Mouse (Mus musculus) thymus, postnatal 0 days (tissue): ENCODE data around the gene Srrm4. TPM values are rescaled to one million over a fixed set of nuclear protein-coding genes. Genes with fewer than 3 reads are reported as not detected.

ENCODE experiments used
- DNase-seq: peaks from one replicate; pipeline ENCODE4 v3.0.0-alpha.2; 2015; ENCODE audit warnings: low spot score
- polyA plus RNA-seq: library from polyadenylated mRNA; unstranded; fragments of >200 nt; fragmentation: Nextera tagmentation; extraction: Ambion mirVana; gene quantifications from 2 replicates; pipeline ENCODE4 v1.2.1, GENCODE M21; 2015

Srrm4 gene
- polyA plus RNA-seq, 1 experiment from 2014 or later = not detected

DNA sequence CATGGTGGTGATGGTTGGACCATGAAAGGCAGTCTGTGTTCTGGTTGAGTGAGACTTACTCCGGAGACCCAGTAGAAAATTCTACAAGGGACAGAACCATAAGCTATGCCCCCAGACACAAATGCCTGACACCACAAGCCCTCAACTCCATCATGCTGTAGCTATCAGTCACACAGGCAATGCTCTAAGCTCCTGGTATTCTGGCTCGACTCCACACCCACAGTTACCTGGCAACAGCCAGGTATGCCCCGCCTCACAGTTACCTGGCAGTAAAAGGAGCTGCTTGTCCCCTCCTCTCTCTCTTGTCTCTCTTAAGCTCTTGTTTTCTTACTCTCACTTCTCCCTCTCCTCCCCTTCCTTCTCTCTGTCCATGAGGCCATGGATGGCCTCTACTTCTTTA lies 98.9 kb downstream of the Srrm4 start:
- DNase-seq = no peak

DNA sequence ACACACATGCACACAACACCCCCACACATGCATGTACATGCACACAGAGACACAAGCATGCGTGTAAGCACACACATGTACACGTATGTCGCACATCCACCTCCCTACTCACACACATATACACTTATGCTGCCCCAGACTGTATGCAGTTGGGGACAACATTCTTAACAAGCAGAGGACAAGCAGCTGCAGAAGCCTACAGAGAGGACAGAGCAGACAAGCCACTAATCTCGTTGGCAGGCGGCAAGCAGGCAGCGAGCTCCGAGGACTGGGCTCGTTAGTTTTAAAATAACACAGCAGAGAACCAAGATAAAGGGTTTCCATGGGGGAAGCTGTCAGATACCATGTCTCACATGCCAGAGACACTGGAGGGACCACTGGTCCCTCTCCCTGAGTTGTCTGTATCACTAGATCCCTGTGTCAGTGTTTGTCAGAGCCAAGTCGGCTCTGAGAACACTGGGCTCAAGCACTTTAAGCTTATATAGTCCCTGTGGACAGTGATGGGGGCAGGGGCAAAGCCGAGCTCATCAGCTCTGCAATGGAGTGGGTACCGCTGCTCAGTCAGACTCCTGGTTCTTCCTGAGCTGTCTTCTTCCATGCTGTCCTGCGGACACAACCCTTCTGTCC lies 99.7 kb downstream of the Srrm4 start:
- no peak for DNase-seq

DNA sequence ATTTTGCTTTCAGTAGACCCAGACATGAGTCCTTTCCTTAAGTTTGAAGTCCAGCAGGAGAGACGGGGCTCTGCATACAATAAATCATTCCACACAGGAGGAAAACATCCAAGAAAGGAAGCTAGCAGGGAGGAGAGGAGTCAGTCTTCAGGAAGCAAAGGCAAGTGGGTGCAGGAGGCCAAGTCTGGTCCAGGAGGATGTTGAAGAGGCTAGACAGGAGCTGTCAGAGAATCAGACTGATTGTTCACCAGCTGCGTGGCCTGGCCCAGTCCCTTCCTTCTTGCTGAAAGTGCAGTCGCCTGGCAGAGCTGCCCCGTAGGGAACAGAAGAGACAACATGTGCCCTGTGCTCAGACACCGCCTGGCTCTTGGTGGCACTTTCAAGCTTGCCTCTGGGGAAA lies 100.8 kb downstream of the Srrm4 start:
- DNase-seq = no peak

DNA sequence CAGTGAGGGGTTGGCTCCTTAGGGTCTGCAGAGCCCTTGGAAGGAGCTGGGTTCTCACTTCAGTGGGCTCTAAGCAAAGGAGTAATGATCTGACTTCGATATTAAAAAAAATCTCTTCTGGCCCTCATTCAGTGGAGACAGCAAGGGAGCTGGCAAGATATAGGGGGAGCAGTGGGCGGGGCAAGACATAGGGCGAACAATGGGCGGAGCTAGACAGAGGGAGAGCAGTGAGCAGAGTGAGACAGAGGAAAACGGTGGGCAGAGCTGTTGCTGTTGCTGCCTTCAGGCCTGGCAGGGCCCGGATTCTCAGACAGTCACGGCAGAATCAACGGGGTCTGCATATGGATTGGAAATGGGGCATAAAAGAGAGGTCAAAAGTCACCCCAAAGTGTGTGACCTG lies 102.0 kb downstream of the Srrm4 start:
- no peak for DNase-seq

DNA sequence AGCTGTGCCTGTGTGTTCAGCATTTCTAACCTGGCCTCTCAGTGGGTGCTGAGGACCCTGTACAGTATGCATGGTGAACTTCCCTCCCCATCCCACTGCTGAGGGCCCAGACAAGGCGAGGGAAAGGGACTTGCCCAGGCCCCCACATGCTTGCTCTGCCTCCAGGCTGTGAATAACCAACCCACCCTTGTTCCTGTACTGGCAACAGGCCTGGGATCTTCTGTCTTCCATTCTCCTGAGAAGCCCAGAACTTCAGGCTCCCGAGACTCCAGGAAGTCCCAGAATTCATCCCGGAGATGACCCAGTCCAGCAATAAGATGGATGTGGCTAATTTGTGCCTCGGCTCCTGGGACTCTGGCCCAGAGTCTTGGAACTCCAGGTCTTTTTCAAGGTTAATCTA lies 105.5 kb downstream of the Srrm4 start:
- DNase-seq = no peak

DNA sequence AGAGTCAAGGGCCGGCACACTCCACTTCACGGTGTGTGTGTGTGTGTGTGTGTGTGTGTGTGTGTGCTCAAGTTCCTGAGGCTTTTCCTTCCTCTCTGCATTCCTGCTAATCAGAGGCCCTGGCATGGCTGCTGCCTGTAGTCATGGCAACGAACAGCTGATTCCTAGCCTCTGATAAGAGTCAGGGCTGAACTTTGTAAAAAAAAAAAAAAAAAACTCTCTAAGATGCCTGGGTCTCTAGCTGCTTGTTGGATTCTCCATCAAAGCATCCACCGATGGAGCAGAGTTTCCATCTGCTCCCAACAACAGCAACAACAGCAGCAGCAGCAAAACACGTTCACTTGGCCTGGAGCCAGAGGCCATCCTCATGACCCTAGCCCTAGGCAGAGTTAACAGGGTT lies 106.5 kb downstream of the Srrm4 start:
- DNase-seq = no peak

DNA sequence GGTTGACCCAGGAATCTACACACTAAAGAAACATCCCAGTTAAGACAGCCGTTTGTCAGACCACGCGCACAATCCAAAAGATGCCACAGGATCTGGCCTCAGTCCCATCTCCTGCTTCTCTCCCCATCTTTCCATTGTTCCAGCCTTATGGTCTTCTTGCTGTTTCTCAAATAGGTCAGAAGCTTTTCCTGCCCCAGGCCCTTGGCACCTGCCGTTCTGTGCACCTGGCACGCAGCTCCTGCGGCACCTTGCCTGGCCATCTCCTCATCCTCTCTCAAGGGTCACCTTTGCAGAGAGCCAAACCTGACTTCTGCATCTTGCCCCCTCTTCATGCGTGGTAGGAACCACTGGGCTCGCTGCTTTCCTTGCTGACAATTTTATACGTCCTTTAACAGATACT lies 107.4 kb downstream of the Srrm4 start:
- DNase-seq = no peak

DNA sequence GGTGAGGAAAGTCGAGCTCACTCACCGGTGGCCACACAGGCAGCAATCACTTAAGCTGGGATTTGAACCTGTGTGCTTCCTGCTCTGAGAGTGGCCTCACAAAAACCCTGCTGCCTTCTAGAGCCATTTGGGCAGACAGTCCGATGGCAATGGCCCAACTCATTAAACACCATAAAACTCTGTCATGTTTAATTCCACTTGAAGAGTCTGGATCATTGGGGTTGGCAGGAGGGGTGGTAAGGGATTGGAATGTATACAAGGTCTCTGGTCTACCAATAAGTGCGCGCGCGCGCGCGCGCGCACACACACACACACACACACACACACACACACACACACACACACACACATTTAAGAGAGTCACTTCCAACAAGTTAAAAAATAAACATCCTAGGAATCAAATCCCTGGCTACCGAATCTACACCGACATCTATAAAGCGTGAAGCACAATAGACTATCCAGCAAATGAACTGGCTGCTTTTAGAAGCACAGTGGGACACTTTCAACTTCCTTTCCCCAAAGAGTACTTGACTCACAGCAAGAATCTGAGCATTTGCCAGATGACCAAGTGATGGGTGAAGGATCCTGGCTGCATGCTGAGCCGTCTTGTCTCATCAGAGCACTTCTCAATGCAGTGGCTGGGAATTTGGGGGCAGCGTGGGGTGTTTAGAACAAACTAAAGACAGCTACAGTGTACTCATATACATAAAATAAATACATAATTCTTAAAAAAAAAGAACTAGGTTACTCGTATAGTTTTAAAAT lies 112.8 kb downstream of the Srrm4 start:
- no peak for DNase-seq

DNA sequence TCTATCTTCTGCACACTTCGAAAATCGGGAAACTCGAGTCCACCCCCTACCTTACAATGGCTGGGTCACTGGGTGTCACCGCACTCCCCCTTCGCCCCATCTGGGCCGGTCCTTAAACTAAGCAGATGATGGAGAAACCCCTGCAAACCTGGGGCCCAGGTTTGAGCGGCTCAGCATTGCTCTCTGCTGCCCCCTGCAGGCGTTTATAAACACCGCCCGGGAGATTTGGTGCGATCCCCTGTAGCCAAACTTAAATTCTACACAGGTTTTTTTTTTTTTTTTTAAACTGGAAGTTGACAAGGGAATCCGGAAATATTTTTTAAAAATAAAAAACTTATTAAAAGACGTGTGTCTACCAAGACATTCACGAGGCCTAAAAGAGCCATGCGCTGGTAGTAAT lies 115.6 kb downstream of the Srrm4 start:
- DNase-seq = peak; percentile 45

DNA sequence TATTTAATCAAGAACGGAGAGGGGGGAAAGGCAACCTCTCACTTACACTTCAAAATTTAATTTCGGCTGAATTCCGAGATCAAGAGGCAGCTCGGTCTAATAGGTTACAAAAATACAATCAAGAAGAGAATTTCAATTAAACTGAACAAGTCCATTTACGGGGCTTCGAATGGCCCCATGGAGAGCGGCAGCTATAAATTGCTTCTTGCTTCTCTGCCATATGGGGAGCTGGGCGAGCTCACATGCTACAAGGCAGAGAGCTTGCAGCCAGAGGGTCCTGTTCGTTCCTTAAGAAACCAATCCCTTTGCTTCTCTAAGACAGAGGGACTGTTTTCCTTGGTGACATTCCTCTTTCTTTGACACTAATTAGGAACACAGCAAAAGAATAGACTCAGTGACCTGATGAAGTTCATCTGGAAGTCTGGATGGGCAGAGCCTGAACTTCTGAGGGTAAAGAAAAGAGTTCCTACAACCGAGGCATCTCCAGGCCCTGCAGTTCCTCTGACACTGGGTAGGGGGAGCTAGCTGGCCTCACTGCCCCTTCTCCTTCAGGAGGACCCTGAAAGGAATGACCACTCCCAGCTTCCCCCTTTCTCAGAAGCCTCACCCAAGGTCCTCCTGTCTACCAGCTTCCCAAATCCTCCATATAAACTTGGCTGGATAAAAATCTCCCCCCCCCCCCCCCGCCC lies 130.1 kb downstream of the Srrm4 start:
- no peak for DNase-seq

DNA sequence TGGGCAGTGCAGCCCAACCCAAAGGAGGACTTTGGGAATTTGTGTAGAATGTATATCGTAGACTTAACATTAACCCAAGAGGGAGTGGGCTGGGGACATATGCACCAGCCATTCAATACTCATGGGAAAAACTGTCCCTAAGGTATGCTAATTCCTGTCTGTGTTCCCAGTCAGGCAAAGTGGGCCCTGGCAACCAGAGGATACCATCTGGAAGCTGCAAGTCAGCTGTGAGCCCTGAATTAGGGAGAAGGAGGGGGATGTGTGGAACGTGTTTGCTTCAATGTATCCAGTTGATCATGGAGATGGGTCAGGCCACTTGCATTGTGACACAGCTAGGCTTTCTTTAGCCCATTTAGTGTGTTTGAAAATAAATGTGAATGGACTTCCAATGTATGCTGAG lies 131.6 kb downstream of the Srrm4 start:
- no peak for DNase-seq

DNA sequence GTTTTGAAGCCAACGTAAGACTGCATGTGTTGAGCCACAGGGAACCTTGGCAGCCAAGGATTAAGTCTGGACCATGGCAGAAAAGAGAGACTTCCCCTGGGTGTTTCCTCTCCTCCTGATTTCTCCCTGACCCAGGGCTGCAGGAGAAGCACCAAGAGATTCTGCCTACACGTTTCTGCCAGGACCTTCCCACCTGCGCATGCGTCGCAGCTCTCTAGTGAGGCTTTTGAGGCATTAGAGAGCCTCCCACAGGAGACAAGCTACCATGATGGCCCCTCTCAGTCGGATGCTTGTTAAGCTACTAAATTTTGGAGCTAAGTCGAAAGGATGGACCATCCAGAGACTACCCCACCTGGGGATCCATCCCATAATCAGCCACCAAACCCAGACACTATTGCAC lies 133.8 kb downstream of the Srrm4 start:
- DNase-seq = no peak

DNA sequence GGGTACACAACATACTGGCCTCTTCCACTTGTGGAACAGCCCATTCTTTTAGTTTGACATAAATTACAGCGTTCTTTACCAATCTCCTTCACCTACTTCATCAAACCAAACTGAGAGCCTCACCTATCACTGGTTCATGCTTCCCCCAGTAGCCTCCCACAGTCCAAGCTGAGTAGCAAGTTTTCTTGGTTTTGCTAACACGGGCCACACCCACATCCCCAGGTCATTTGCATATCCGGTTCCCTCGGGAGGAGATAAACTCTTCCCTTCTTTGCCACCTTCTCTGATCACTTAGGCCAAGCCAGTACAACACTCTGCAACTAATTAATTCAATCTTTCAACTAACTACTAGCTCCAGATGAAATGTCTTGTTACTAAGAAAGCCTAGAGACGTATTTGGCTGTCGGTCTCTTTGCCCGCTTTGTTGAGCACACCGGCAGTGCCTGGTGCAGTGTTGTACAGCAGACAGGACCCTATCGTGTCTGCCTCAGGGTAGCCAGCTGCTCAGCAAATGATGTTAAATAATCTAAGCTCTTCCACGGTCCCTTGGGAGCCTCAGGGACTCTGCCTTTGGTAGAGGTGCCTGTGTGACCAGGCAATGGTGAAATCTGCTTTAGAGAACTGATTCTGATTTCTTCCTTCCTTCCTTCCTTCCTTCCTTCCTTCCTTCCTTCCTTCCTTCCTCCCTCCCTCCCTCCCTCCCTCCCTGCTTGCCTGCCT lies 134.7 kb downstream of the Srrm4 start:
- peak; percentile 3 for DNase-seq

DNA sequence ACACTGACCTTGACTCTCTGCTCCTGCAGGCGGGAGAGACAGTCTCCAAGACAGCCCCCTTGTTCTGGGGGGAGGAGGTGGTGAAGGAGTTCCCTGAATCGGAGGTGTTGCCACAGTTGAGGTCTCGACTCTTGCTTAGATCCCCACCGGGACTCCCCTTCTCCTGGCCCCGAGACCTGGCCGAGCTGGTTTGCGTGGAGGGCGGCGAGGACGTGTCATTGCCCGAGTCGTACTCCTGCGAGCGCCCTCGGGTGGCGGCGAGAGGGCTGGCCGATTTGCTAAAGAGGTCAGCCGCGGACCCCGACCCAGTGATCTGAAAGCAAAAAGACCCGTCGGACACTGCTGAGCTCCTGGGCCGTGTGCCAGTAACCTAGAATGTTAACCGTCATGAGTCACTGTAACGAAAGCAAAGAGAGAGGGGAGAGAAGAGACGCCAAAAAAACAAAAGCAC lies 138.2 kb downstream of the Srrm4 start:
- DNase-seq = no peak

DNA sequence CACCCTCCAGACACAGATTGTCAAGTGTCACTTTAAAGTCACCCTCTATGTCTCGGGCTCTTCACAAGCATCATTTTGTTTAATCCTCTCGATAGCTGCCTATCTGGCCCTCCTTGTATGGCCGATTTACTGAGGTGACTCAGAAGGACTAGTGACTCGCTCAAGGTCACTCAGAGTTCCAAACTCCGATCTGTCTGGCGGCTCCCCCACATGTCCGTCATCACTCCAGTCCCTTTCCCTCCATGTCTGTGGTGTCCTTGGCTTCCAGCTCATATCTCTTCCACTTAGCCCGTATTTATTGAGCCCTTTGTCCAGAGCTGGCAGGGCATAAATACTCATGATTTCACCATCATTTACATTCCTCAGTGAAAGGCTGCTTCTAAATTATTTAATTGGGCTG lies 140.7 kb downstream of the Srrm4 start:
- DNase-seq = no peak

DNA sequence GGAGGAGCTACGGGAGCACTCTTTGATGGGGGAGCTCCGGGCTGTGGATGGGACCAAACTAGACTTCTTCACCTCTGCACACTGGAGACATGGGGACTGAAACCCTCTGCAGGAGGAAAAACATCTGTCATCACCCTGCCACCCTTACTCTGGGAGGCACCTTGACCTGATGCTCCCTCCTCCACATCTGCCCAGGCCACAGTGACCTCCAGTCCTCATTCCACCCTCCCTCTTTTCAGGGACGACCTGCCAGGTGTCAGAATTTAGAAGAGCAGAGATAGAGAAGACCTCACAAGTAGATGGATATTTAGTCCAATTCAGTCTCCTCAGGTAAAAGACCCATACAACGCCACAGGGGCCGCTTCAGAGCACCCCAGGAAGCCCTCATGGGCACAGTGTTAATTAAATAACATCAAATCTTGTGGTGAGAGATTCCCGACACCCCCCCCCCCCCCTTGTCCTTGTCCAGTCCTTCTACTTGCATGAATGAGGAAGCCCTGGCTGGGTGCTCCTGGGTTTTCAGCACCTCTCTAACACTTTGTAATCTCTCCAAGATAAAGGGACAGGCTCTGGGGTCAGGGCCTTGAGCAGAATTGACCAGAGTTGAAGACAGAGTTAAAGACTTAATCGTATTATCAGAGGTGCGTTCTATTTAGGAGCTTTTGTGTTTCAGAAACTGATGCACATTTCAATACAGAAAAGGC lies 141.9 kb downstream of the Srrm4 start:
- no peak for DNase-seq

DNA sequence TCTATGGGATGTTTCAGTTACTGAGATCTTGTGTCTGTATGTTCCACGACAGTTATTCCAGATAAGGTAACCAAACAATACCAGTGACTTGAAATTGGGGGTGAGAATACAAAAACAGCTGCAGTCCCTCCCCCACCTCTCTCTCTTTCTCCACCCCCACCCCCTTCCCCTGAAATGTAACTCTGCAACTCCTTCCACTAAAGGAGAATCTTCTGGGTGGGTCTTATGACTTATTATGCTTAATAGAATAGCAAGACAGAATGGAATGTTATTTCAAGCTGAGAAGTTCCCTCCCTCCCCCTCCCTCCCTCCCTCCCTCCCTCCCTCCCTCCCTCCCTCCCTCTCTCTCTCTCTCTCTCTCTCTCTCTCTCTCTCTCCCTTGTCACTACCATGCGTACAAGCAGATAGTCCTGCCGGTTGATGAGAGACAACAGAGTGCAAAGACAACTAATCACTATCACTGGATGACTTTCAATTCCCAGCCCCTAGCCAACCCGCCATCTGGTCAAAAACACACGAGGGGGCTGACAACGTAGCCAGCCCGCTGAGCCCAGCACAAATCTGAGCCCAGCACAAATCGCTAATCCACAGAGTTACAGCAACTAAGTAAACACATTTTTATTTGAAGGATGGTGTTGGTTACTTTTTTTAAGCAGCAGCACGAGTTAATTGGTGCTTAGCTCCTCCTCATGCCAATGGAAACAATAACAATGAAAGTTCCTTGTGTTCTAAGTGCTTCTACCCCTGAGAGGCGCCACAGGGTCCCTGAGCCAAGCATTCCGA lies 143.0 kb downstream of the Srrm4 start:
- no peak for DNase-seq

DNA sequence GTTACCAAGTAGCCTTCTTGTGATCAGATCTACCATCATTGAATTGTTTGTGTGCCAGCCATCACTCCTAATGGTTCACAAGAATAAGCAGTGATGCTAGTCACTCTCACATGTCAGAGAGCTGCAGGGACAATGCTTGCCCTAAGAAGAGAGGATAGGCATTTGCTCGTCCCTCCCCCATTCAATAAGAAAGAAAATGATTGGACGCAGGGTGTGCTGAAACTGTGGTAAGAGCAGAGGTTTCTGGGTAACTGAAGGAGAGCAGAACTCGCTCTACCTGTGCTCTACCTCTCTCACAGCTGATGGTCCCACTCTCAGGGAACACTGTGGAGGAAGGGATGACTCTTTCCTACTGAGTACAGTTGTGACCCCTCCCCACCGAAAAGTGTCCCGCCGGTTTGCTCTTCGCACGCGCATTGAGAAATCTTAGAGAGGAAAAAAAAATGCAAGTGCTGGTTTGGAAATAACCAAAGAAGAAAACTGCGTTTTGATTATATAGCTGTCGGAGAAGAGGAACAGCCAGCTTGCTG lies 143.7 kb downstream of the Srrm4 start:
- no peak for DNase-seq

DNA sequence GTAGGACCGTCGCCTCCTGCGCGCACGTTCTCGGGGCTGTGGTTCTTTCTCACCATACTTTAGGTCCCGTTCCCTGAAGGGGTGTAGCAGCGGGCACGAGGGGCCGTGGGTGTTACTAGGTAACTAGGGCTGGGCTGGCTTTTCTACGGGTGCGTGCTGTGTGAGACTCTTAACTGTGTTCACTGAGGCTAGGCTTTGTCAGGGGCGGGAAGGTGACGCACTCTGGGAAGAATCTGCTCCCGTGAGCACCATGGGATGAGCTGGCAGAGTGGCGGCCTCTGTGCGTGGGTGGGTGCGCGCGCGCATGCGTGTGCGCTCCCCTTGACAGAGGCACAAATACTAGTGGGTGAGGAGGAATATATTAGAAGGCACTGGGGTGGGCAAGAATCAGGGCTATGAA lies 145.1 kb downstream of the Srrm4 start:
- DNase-seq = no peak
